Mouse (Mus musculus) cortical plate, adult 2 months (tissue): ENCODE measurements around the gene Iqck. TPM values are rescaled to one million over a fixed set of nuclear protein-coding genes. Genes with fewer than 3 reads are reported as not detected.

Experiments
- H3K27ac ChIP-seq: fragments of 200-500 bp; 2 replicates; pipeline ENCODE4 v1.5.1; 2012; ENCODE audit warnings: low read length, control low read depth, inconsistent platforms; ENCODE audit not compliant: insufficient read depth
- H3K4me1 ChIP-seq: fragments of 200-500 bp; 2 replicates; pipeline ENCODE4 v1.6.1; 2011; ENCODE audit warnings: low read length; ENCODE audit not compliant: control insufficient read depth, insufficient read depth
- H3K4me3 ChIP-seq: fragments of 200-500 bp; 2 replicates; pipeline ENCODE4 v1.5.1; 2011; ENCODE audit warnings: mild to moderate bottlenecking, low read length, control low read depth; ENCODE audit not compliant: insufficient read depth
- CTCF ChIP-seq: fragments of 200-500 bp; IDR thresholded peaks from 2 replicates; pipeline ENCODE4 v1.5.1; 2011; ENCODE audit warnings: mild to moderate bottlenecking, control low read depth, low read length; ENCODE audit not compliant: insufficient read depth; ENCODE audit errors: extremely low read depth
- POLR2A ChIP-seq: fragments of 200-500 bp; IDR thresholded peaks from 2 replicates; pipeline ENCODE4 v1.6.1; 2011; ENCODE audit warnings: mild to moderate bottlenecking, low read length, control low read depth; ENCODE audit not compliant: insufficient read depth; ENCODE audit errors: extremely low read depth
- polyA plus RNA-seq: library from polyadenylated mRNA; depleted of rRNA; stranded (reverse); fragments of >200 nt; gene quantifications from 2 replicates; pipeline ENCODE4 v1.2.3, GENCODE M21; 2012

The Iqck gene
- polyA plus RNA-seq, 1 experiment: 8.0 TPM

GRCm38 (mm10) chr7:118990282-118990681, 134.7 kb downstream of the Iqck start:
- Histone ChIP-seq H3K4me3 (no peak overlapping the region), H3K4me1 (peaks cover 13% of the 10 kb centered on the region), H3K27ac (0 out of 2 replicates have a peak overlapping the region, but pooled peaks have one; percentile 4)
- no peak for TF ChIP-seq CTCF
- TF ChIP-seq POLR2A: 0 out of 2 replicates have a peak, but pooled peaks have one; percentile 38

- no peak overlapping the region for H3K4me3 ChIP-seq
- TF ChIP-seq POLR2A (no peak), CTCF (no peak)
- H3K4me1 ChIP-seq: peaks cover 17% of the 10 kb centered on the region
- no peak overlapping the region for H3K27ac ChIP-seq
These were observed 135.9 kb downstream of the Iqck start for GRCm38 (mm10) chr7:118991341-118991884.

GRCm38 (mm10) chr7:118992080-118992560, 136.6 kb downstream of the Iqck start:
- TF ChIP-seq CTCF (no peak), POLR2A (no peak)
- no peak overlapping the region for H3K4me3 ChIP-seq
- 0 out of 2 replicates have a peak overlapping the region, but pooled peaks have one; percentile 31 for H3K27ac ChIP-seq
- H3K4me1 ChIP-seq: peaks cover 17% of the 10 kb centered on the region

GRCm38 (mm10) chr7:118992623-118993405, 137.3 kb downstream of the Iqck start:
- Histone ChIP-seq H3K27ac (peak overlapping the region; percentile 63), H3K4me1 (peaks cover 17% of the 10 kb centered on the region), H3K4me3 (peak overlapping the region; percentile 53)
- no peak for TF ChIP-seq CTCF
- 0 out of 2 replicates have a peak, but pooled peaks have one; percentile 31 for TF ChIP-seq POLR2A

- peak overlapping the region; percentile 53 for H3K4me3 ChIP-seq
- no peak for TF ChIP-seq POLR2A
- TF ChIP-seq CTCF: no peak
- peaks cover 17% of the 10 kb centered on the region for H3K4me1 ChIP-seq
- H3K27ac ChIP-seq: peak overlapping the region; percentile 92
These were observed 138.2 kb downstream of the Iqck start for GRCm38 (mm10) chr7:118993597-118994230.

- H3K4me1 ChIP-seq: peaks cover 17% of the 10 kb centered on the region
- TF ChIP-seq CTCF (no peak), POLR2A (no peak)
- peak overlapping the region; percentile 53 for H3K4me3 ChIP-seq
- H3K27ac ChIP-seq: peak overlapping the region; percentile 92
These were observed 138.8 kb downstream of the Iqck start for GRCm38 (mm10) chr7:118994231-118994842.

GRCm38 (mm10) chr7:118995007-118995406, 139.5 kb downstream of the Iqck start, which contains the start of gene Gprc5b:
Gene Gprc5b, minus strand, starts transcription at chr7:118995211.
- H3K4me1 ChIP-seq: peaks cover 14% of the 10 kb centered on the region
- H3K27ac ChIP-seq: peak within 1 kb of the TSS; percentile 92
- H3K4me3 ChIP-seq: peak within 1 kb of the TSS; percentile 53
- no peak for TF ChIP-seq CTCF
- TF ChIP-seq POLR2A: peak; percentile 70; the same call in 1 of the 2 replicates

GRCm38 (mm10) chr7:118995671-118996070, 140.1 kb downstream of the Iqck start:
- Histone ChIP-seq H3K27ac (0 out of 2 replicates have a peak overlapping the region, but pooled peaks have one; percentile 58), H3K4me1 (peaks cover 12% of the 10 kb centered on the region), H3K4me3 (peak overlapping the region; percentile 53; the same call in 1 of the 2 replicates)
- no peak for TF ChIP-seq POLR2A
- no peak for TF ChIP-seq CTCF

GRCm38 (mm10) chr7:118996137-118996837, 140.7 kb downstream of the Iqck start:
- no peak overlapping the region for H3K27ac ChIP-seq
- peaks cover 9% of the 10 kb centered on the region for H3K4me1 ChIP-seq
- no peak overlapping the region for H3K4me3 ChIP-seq
- TF ChIP-seq POLR2A: no peak
- TF ChIP-seq CTCF: peak; percentile 99

- Histone ChIP-seq H3K4me3 (no peak overlapping the region), H3K27ac (no peak overlapping the region), H3K4me1 (peaks cover 6% of the 10 kb centered on the region; the same call in 1 of the 2 replicates)
- TF ChIP-seq POLR2A (no peak), CTCF (no peak)
These were observed 144.3 kb downstream of the Iqck start for GRCm38 (mm10) chr7:118999857-119000256.
